Mouse (Mus musculus) testis, adult 2 months (tissue): Measurements from ENCODE around the gene Coasy.

Source experiments
- CTCF ChIP-seq: fragments of 200-500 bp; IDR thresholded peaks from 2 replicates; pipeline ENCODE4 v1.5.1; 2012; ENCODE audit warnings: low read depth, mild to moderate bottlenecking, inconsistent platforms, low read length, moderate library complexity; ENCODE audit not compliant: control insufficient read depth, insufficient read depth, insufficient replicate concordance
- POLR2A ChIP-seq: fragments of 200-500 bp; IDR thresholded peaks from 2 replicates; pipeline ENCODE4 v1.6.1; 2012; ENCODE audit warnings: low read depth, mild to moderate bottlenecking, inconsistent platforms, low read length, moderate library complexity; ENCODE audit not compliant: control insufficient read depth

DNA sequence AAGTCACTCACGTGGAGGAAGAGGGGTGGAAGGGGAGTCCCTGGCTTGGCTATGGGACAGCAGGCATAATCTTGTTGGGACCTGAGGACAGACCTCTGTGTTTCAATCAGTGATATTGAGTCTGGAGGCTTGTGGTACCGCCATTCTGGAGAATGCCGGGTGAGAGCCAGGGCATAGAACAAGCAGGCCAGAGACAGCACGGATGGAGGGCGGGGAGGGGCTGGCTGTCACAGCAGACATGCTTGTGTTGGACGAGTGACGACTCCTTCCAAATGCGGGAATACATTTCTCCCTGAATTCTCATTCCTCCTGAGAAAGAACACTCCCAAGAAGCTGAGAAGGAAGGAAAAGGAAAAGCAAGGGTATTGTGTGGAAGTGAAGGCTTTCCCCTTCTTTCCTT is 30.7 kb upstream of the Coasy start:
- TF ChIP-seq CTCF (no peak), POLR2A (no peak)
